Mouse (Mus musculus) stomach, postnatal 0 days (tissue): ENCODE data around the gene Gmpr. TPM values are rescaled to one million over a fixed set of nuclear protein-coding genes. Genes with fewer than 3 reads are reported as not detected.

Experiments used
- ATAC-seq: fragments of 200-750 bp; cut with Nextera tagmentation; 2 replicates; pipeline ENCODE4 v1.8.0; 2017; ENCODE audit not compliant: low FRiP score, low TSS enrichment
- DNase-seq: peaks from one replicate; pipeline ENCODE4 v3.0.0-alpha.2; 2016; ENCODE audit warnings: low spot score
- H3K27ac ChIP-seq: fragments of 300-500 bp; sonication (generic); replicated peaks from 2 replicates; pipeline ENCODE4 v1.5.1; 2014; ENCODE audit warnings: mild to moderate bottlenecking, control low read depth
- H3K27me3 ChIP-seq: fragments of 300-500 bp; sonication (generic); 2 replicates; pipeline ENCODE4 v1.6.1; 2014; ENCODE audit warnings: low read length; ENCODE audit not compliant: control insufficient read depth, insufficient read depth
- H3K36me3 ChIP-seq: fragments of 300-500 bp; sonication (generic); 2 replicates; pipeline ENCODE4 v1.6.1; 2014; ENCODE audit warnings: low read length, mixed read lengths; ENCODE audit not compliant: control insufficient read depth, insufficient read depth
- H3K4me1 ChIP-seq: fragments of 300-500 bp; sonication (generic); replicated peaks from 2 replicates; pipeline ENCODE4 v1.6.1; 2014; ENCODE audit warnings: antibody characterized with exemption; ENCODE audit not compliant: control insufficient read depth, insufficient read depth
- H3K4me2 ChIP-seq: fragments of 300-500 bp; sonication (generic); replicated peaks from 2 replicates; pipeline ENCODE4 v1.6.1; 2014; ENCODE audit warnings: low read depth, mild to moderate bottlenecking, control low read depth, moderate library complexity
- H3K4me3 ChIP-seq: fragments of 300-500 bp; sonication (generic); 2 replicates; pipeline ENCODE4 v1.5.1; 2014; ENCODE audit warnings: low read depth, low read length, control low read depth
- H3K9ac ChIP-seq: fragments of 300-500 bp; sonication (generic); 2 replicates; pipeline ENCODE4 v1.6.1; 2014; ENCODE audit warnings: mild to moderate bottlenecking, low read length, control low read depth, mixed read lengths
- H3K9me3 ChIP-seq: fragments of 300-500 bp; sonication (generic); 2 replicates; pipeline ENCODE4 v1.6.1; 2016; ENCODE audit warnings: low read length; ENCODE audit not compliant: control insufficient read depth
- CTCF ChIP-seq: IDR thresholded peaks from 2 replicates; pipeline ENCODE4 v1.5.1; 2016; ENCODE audit warnings: antibody characterized with exemption, low read depth, mild to moderate bottlenecking, moderate library complexity
- EP300 ChIP-seq: optimal IDR thresholded peaks from 2 replicates; pipeline ENCODE3; 2016; ENCODE audit warnings: antibody characterized with exemption
- WGBS: fragments of 180-500 bp; shearing (Covaris S2); extraction: QIAGEN DNeasy Blood & Tissue Kit; methylation state at CpG from one replicate; pipeline ENCODE4 v1.1.7; 2014; 5-methylcytosine and 5-hydroxymethylcytosine counted together
- polyA plus RNA-seq: library from polyadenylated mRNA; unstranded; fragments of >200 nt; fragmentation: Nextera tagmentation; extraction: Ambion mirVana; gene quantifications from 2 replicates; pipeline ENCODE4 v1.2.1, GENCODE M21; 2015

Gmpr gene
- polyA plus RNA-seq, 1 experiment from 2014 or later, result 38.7 TPM

DNA sequence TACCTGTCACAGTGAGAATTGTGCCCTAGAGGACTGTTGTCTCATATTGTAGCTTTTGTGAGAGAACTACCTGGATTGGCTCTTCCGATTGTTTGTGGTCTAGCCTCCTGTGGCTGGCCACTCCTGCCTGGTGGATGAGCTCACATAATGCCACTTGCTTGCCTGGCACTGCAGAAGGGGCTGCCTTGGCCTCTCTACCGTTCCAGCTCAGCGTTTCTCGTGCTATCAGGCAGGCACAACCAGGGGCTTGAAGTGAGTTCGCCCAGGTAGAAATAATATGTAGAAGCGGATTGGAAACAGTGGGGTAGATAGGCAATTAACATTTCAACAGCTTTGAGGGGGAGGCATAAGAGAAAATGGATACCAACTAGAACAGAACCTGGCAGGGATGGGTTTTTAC is 2.1 kb downstream of the Gmpr start:
- H3K36me3 ChIP-seq, result no peaks in the 10 kb centered on the region
- no peak overlapping the region for H3K9ac ChIP-seq
- H3K4me2 ChIP-seq, result no peak overlapping the region
- no peak overlapping the region for H3K4me3 ChIP-seq
- no peak for DNase-seq
- H3K9me3 ChIP-seq, result no peaks in the 10 kb centered on the region
- WGBS, result 81% methylated on average over 6 of the region's 6 CpGs
- ATAC-seq, result no peak
- H3K4me1 ChIP-seq, result peaks cover 2% of the 10 kb centered on the region; the same call in 1 of the 2 replicates
- H3K27ac ChIP-seq, result no peak overlapping the region
- TF ChIP-seq CTCF, result no peak
- TF ChIP-seq EP300, result no peak
- no peaks in the 10 kb centered on the region for H3K27me3 ChIP-seq

GRCm38 (mm10) chr13:45511706-45512435 is 4.6 kb downstream of the Gmpr start:
- WGBS, result 66% methylated on average over 6 of the region's 6 CpGs

DNA sequence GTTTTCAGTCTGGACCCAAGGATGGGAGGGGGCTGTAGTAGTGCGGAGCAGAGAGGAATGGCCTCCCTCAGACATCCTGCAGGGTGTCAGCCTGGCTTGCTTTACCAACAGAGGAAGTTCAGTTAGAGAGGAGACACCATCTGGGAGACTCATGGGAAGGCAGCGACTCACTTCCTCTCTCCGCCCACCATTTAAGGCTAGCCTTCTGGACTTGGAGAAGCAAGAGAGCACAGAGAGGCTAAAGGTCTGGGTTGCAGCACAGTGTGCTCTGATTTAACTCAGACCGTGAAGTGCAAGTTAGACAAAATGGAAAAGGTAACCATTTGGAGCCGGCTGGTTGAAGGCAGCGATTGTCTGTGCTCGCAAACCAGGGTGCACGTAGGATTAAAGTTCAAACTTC is 5.3 kb downstream of the Gmpr start:
- Histone ChIP-seq H3K4me2 (no peak overlapping the region), H3K27ac (no peak overlapping the region), H3K36me3 (no peaks in the 10 kb centered on the region), H3K27me3 (no peaks in the 10 kb centered on the region), H3K9me3 (no peaks in the 10 kb centered on the region), H3K4me1 (peaks cover 6% of the 10 kb centered on the region; the same call in 1 of the 2 replicates), H3K9ac (no peak overlapping the region), H3K4me3 (no peak overlapping the region)
- TF ChIP-seq CTCF (no peak), EP300 (no peak)
- DNase-seq, result no peak
- 79% methylated on average over 8 of the region's 8 CpGs for WGBS
- ATAC-seq, result no peak

More at GRCm38 (mm10) chr13:45511706-45512435, 4.6 kb downstream of the Gmpr start:
- Histone ChIP-seq H3K27ac (no peak overlapping the region), H3K9ac (no peak overlapping the region), H3K4me1 (peaks cover 6% of the 10 kb centered on the region; the same call in 1 of the 2 replicates), H3K36me3 (no peaks in the 10 kb centered on the region), H3K9me3 (no peaks in the 10 kb centered on the region), H3K4me2 (no peak overlapping the region), H3K27me3 (no peaks in the 10 kb centered on the region), H3K4me3 (no peak overlapping the region)
- DNase-seq, result no peak
- TF ChIP-seq EP300, result no peak
- TF ChIP-seq CTCF, result no peak
- ATAC-seq, result no peak

DNA sequence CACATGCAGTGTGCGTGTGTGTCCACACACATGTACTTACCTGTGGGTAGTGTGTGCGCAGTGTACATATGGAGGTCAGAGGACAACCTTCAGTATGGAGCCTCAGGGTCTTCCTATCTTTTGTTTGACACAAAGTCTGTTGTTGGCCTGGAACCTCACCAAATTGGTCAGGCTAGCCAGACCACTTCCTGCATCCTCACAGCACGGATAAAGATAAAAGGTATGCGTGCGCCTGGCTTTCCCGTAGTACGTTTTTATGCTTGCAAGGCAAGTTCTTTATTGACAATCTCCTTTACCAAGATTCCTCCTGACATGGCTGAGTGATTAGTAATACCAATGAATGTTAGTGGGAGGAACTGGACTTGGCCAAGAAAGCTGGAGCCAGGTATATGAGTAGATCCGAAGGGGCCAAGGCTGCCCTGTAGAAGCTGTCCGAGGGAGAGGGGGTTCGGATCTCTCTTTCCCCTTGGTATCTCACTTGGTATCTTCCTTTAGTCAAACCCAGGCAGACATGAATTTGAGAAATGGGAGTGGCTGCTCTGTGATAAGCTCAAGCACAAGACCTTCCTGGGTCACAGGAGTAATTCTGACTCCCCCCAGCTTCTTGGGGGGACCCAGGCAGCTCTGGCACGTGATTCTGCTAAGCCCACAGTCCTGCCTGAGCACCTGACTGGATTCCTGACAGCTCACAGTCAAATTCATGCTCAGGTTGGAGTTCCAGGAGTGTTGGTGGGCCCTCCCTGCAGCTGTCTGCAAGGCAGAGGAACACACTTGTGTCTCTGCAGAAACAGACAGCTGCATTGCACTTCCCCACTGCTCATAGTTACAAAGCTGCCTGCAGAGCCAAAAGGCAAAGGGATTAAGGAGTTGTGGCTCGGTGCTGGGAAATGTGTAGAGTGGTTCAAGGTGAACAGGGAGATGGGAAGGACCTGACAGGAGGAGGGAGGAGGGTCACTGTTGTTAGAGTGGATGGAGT is 6.1 kb downstream of the Gmpr start:
- Histone ChIP-seq H3K4me3 (no peak overlapping the region), H3K4me1 (peaks cover 6% of the 10 kb centered on the region; the same call in 1 of the 2 replicates), H3K9me3 (no peaks in the 10 kb centered on the region), H3K4me2 (no peak overlapping the region), H3K9ac (no peak overlapping the region), H3K27me3 (no peaks in the 10 kb centered on the region), H3K36me3 (no peaks in the 10 kb centered on the region), H3K27ac (no peak overlapping the region)
- DNase-seq, result no peak
- 58% methylated on average over 12 of the region's 12 CpGs for WGBS
- ATAC-seq, result no peak
- TF ChIP-seq CTCF (no peak), EP300 (no peak)

DNA sequence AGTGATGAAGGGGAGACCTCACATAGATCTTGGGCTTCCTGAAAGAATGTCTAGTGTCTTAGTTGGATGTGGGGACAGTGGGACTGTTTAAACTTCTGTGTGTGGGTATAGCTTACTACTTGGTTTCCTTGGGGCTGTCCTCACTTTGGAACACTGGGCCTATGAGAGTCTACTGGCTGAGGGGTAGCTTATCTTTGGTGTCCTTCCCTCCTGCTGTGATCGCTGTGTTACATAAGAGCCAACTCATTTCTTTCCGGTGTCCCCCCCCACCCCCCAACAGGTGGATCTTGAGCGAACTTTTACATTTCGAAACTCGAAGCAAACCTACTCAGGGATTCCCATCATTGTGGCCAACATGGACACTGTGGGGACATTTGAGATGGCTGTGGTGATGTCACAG is 6.9 kb downstream of the Gmpr start:
- no peaks in the 10 kb centered on the region for H3K9me3 ChIP-seq
- H3K9ac ChIP-seq, result no peak overlapping the region
- no peaks in the 10 kb centered on the region for H3K36me3 ChIP-seq
- no peak overlapping the region for H3K27ac ChIP-seq
- 94% methylated on average over 5 of the region's 5 CpGs for WGBS
- peaks cover 6% of the 10 kb centered on the region; the same call in 1 of the 2 replicates for H3K4me1 ChIP-seq
- no peak for TF ChIP-seq CTCF
- no peak for TF ChIP-seq EP300
- no peak for DNase-seq
- no peak overlapping the region for H3K4me3 ChIP-seq
- no peaks in the 10 kb centered on the region for H3K27me3 ChIP-seq
- ATAC-seq, result no peak
- no peak overlapping the region for H3K4me2 ChIP-seq
